Mouse (Mus musculus) heart, postnatal 36 days (tissue): ENCODE measurements around the gene Spata33. TPM values are rescaled to one million over a fixed set of nuclear protein-coding genes. Genes with fewer than 3 reads are reported as not detected.

Experiments
- DNase-seq, 2 experiments: peaks; one replicate each; pipeline ENCODE4 v3.0.0; 2021 to 2022
- intact Hi-C: fragments of 180-260 bp; cut with DNase I; formaldehyde crosslinking; loops from one replicate; pipeline ENCODE4 v1.15.1; 2025
- total RNA-seq, 2 experiments: library from RNA; stranded (reverse); gene quantifications; 2 replicates each; pipeline ENCODE4 v1.2.3; 2021

The Spata33 gene
- total RNA-seq, 2 experiments from 2014 or later: 22.5 to 27.2 TPM

- intact Hi-C loops: no loop called here
- DNase-seq: no peak
These were observed 19.1 kb downstream of the Spata33 start for GRCm38 (mm10) chr8:123231742-123232141.

GRCm38 (mm10) chr8:123232553-123232952 is 19.9 kb downstream of the Spata33 start:
- intact Hi-C loops: no loop called here

GRCm38 (mm10) chr8:123233300-123233699 is 20.7 kb downstream of the Spata33 start:
- intact Hi-C loops: no loop called here
- no peak for DNase-seq

More at GRCm38 (mm10) chr8:123232553-123232952, 19.9 kb downstream of the Spata33 start:
- DNase-seq: no peak

GRCm38 (mm10) chr8:123233760-123234159 is 21.1 kb downstream of the Spata33 start:
- intact Hi-C loops: no loop called here
- DNase-seq: no peak

GRCm38 (mm10) chr8:123234918-123235519 is 22.4 kb downstream of the Spata33 start:
- intact Hi-C loops: no loop called here
- no peak for DNase-seq

GRCm38 (mm10) chr8:123235520-123236497 is 23.2 kb downstream of the Spata33 start, which contains the start of gene Spata2l:
TSS of gene Spata2l (minus strand) at chr8:123236233.
- intact Hi-C loops: no loop called here

GRCm38 (mm10) chr8:123239398-123239797 is 26.8 kb downstream of the Spata33 start:
- no peak for DNase-seq
- intact Hi-C loops: no loop called here

More at GRCm38 (mm10) chr8:123235520-123236497, 23.2 kb downstream of the Spata33 start, which contains the start of gene Spata2l:
- DNase-seq: peak; percentile 80 to 83

- intact Hi-C loops: no loop called here
- no peak for DNase-seq
These were observed 29.7 kb downstream of the Spata33 start for GRCm38 (mm10) chr8:123242107-123242923.

GRCm38 (mm10) chr8:123243053-123243452 is 30.4 kb downstream of the Spata33 start:
- DNase-seq: no peak
- intact Hi-C loops: no loop called here

- intact Hi-C loops: no loop called here
- no peak for DNase-seq
These were observed 31.8 kb downstream of the Spata33 start for GRCm38 (mm10) chr8:123244382-123244781.

GRCm38 (mm10) chr8:123245543-123245942 is 32.9 kb downstream of the Spata33 start:
- intact Hi-C loops: no loop called here

GRCm38 (mm10) chr8:123247748-123248147 is 35.1 kb downstream of the Spata33 start:
- DNase-seq: no peak
- intact Hi-C loops: no loop called here

More at GRCm38 (mm10) chr8:123245543-123245942, 32.9 kb downstream of the Spata33 start:
- no peak for DNase-seq

- no peak for DNase-seq
- intact Hi-C loops: no loop called here
These were observed 36.0 kb downstream of the Spata33 start for GRCm38 (mm10) chr8:123248596-123248995.

- intact Hi-C loops: no loop called here
- no peak for DNase-seq
These were observed 38.3 kb downstream of the Spata33 start for GRCm38 (mm10) chr8:123250940-123251339.

- DNase-seq: no peak
- intact Hi-C loops: no loop called here
These were observed 40.3 kb downstream of the Spata33 start for GRCm38 (mm10) chr8:123252925-123253324.

GRCm38 (mm10) chr8:123253451-123254098 is 40.9 kb downstream of the Spata33 start:
- intact Hi-C loops: no loop called here
- DNase-seq: no peak

- intact Hi-C loops: no loop called here
- DNase-seq: peak; percentile 88 to 91
These were observed 41.7 kb downstream of the Spata33 start, which contains the start of the genes Zfp276 and Vps9d1 for GRCm38 (mm10) chr8:123254099-123254885. TSS of gene Zfp276 (plus strand) at chr8:123254195. TSS of gene Vps9d1 (minus strand) at chr8:123254348.

GRCm38 (mm10) chr8:123255170-123255569 is 42.5 kb downstream of the Spata33 start:
- intact Hi-C loops: no loop called here

GRCm38 (mm10) chr8:123257114-123257513 is 44.5 kb downstream of the Spata33 start:
- intact Hi-C loops: no loop called here
- DNase-seq: no peak

More at GRCm38 (mm10) chr8:123255170-123255569, 42.5 kb downstream of the Spata33 start:
- no peak for DNase-seq
